Mouse (Mus musculus): ENCODE data around the gene Fcgr4. TPM values are rescaled to one million over a fixed set of nuclear protein-coding genes. Genes with fewer than 3 reads are reported as not detected.
"Not testable (repeated sequence)": the region's sequence is repeated elsewhere in the genome, so short reads cannot be mapped to it uniquely, and the experiment has no call there.

Gene Fcgr4
- polyA plus RNA-seq, 1 experiment from 2014 or later, result 1.5 TPM

DNA sequence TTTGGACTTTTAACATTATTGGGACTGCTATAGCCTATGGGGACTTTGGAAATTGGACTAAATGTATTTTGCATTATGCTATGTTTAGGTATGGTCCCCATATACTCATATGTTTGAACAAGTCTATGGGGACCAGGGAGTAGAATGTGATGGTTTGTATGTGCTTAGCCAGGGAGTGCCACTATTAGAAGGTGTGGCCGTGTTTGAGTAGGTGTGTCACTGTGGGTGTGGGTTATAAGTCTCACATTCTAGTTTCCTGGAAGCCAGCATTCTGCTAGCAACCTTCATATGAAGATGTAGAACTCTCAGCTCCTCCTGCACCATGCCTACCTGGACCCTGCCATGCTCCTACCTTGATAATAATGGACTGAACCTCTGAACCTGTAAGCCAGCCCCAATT, 37.0 kb upstream of the Fcgr4 start:
- H3K27me3 ChIP-seq (replicated peaks; ENCODE audit: control insufficient read depth, insufficient read depth, low read length); H3K4me1 ChIP-seq (replicated peaks; ENCODE audit: control insufficient read depth, insufficient read depth, low read length); DNase-seq (ENCODE audit: low spot score); H3K9ac ChIP-seq (ENCODE audit: low read depth, low read length); H3K27ac ChIP-seq (ENCODE audit: low read depth, low read length); H3K4me2 ChIP-seq; H3K4me3 ChIP-seq (ENCODE audit: low read depth, low read length); ATAC-seq (replicated peaks; ENCODE audit: low FRiP score); H3K9me3 ChIP-seq (ENCODE audit: control insufficient read depth, low read length); H3K36me3 ChIP-seq (ENCODE audit: control insufficient read depth, insufficient read depth, low read length): not testable (repeated sequence)
- WGBS, result 77% methylated on average over 1 of the region's 1 CpGs

DNA sequence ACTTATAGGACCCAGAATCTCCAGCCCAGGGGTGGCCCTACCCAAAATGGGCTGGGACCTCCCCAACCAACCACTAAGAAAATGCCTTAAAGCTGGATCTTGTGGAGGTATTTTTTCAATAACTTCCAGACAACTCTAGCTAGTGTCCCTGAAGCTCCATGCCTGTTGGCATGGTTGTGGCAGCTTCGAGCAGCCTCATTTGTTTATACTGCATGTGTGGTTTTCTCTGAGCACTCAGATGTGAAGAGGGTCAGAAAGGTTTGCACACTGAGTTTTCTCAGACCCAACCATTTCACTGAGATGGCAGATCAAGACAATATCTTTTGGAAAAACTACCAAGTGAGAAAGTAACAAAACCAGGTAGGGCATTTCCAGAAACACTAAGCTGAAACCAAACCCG, 36.4 kb upstream of the Fcgr4 start:
- Histone ChIP-seq H3K36me3 (ENCODE audit: control insufficient read depth, insufficient read depth, low read length) (no peaks in the 10 kb centered on the region), H3K27ac (ENCODE audit: low read depth, low read length) (no peak overlapping the region), H3K4me3 (ENCODE audit: low read depth, low read length) (no peak overlapping the region), H3K9me3 (ENCODE audit: control insufficient read depth, low read length) (no peaks in the 10 kb centered on the region), H3K9ac (ENCODE audit: low read depth, low read length) (no peak overlapping the region), H3K27me3 (replicated peaks; ENCODE audit: control insufficient read depth, insufficient read depth, low read length) (no peaks in the 10 kb centered on the region), H3K4me2 (no peak overlapping the region), H3K4me1 (replicated peaks; ENCODE audit: control insufficient read depth, insufficient read depth, low read length) (no peaks in the 10 kb centered on the region)
- no peak for DNase-seq (ENCODE audit: low spot score)
- ATAC-seq (replicated peaks; ENCODE audit: low FRiP score), result no peak
- WGBS, result 72% methylated on average over 2 of the region's 2 CpGs

DNA sequence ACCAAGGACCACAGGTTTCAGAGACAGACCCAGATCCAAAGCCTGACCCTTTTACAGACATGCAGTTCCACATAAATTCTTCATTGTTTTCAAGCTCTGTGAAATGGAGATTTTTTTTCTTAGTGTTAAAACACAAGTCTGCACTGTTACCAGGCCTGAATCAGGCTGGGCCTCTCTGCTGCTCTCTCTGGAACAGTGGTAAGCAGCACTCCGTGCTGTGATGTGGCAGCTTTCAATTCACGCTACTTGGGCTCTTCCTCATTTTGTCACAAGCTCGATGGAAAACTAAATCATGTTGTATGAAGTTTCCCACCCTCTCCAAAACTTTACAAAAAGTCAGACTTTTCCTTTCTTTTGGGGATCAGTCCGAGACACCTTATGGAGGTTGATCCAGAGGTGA, 35.7 kb upstream of the Fcgr4 start:
- H3K27me3 ChIP-seq (replicated peaks; ENCODE audit: control insufficient read depth, insufficient read depth, low read length), result no peaks in the 10 kb centered on the region
- H3K9ac ChIP-seq (ENCODE audit: low read depth, low read length), result no peak overlapping the region
- H3K36me3 ChIP-seq (ENCODE audit: control insufficient read depth, insufficient read depth, low read length), result no peaks in the 10 kb centered on the region
- H3K4me2 ChIP-seq, result no peak overlapping the region
- H3K4me3 ChIP-seq (ENCODE audit: low read depth, low read length), result no peak overlapping the region
- no peak for ATAC-seq (replicated peaks; ENCODE audit: low FRiP score)
- H3K4me1 ChIP-seq (replicated peaks; ENCODE audit: control insufficient read depth, insufficient read depth, low read length), result no peaks in the 10 kb centered on the region
- WGBS, result 59% methylated on average over 4 of the region's 4 CpGs
- no peak for DNase-seq (ENCODE audit: low spot score)
- H3K9me3 ChIP-seq (ENCODE audit: control insufficient read depth, low read length), result no peaks in the 10 kb centered on the region
- no peak overlapping the region for H3K27ac ChIP-seq (ENCODE audit: low read depth, low read length)

DNA sequence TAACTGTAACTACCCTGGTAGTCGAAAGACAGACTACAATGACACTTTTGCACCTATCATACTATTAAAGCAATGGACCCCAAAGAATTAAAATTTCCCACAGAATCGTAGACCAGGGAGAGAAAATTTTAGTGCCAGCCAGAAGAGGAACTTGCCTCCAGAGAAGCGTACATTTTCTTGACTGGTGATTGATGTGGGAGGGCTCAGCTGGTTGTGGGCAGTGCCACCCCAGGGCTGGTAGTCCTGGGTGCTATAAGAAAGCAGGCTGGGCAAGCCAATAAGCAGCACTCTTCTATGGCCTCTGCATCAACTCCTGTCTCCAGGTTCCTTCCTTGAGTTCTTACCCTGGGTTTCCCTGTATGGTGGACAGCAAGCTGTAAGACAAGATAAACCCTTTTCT, 33.6 kb upstream of the Fcgr4 start:
- H3K27me3 ChIP-seq (replicated peaks; ENCODE audit: control insufficient read depth, insufficient read depth, low read length), result no peaks in the 10 kb centered on the region
- no peaks in the 10 kb centered on the region for H3K9me3 ChIP-seq (ENCODE audit: control insufficient read depth, low read length)
- H3K4me3 ChIP-seq (ENCODE audit: low read depth, low read length), result no peak overlapping the region
- H3K27ac ChIP-seq (ENCODE audit: low read depth, low read length), result no peak overlapping the region
- WGBS, result 68% methylated on average over 3 of the region's 3 CpGs
- H3K4me1 ChIP-seq (replicated peaks; ENCODE audit: control insufficient read depth, insufficient read depth, low read length), result no peaks in the 10 kb centered on the region
- no peaks in the 10 kb centered on the region for H3K36me3 ChIP-seq (ENCODE audit: control insufficient read depth, insufficient read depth, low read length)
- no peak overlapping the region for H3K4me2 ChIP-seq
- no peak overlapping the region for H3K9ac ChIP-seq (ENCODE audit: low read depth, low read length)
- DNase-seq (ENCODE audit: low spot score) (no peak), ATAC-seq (replicated peaks; ENCODE audit: low FRiP score) (no peak)

GRCm38 (mm10) chr1:170985861-170986260, 32.9 kb upstream of the Fcgr4 start:
- no peaks in the 10 kb centered on the region for H3K36me3 ChIP-seq (ENCODE audit: control insufficient read depth, insufficient read depth, low read length)
- no peak overlapping the region for H3K9ac ChIP-seq (ENCODE audit: low read depth, low read length)
- no peaks in the 10 kb centered on the region for H3K27me3 ChIP-seq (replicated peaks; ENCODE audit: control insufficient read depth, insufficient read depth, low read length)
- H3K27ac ChIP-seq (ENCODE audit: low read depth, low read length), result no peak overlapping the region
- WGBS, result 80% methylated on average over 5 of the region's 5 CpGs
- no peak overlapping the region for H3K4me3 ChIP-seq (ENCODE audit: low read depth, low read length)
- no peak for DNase-seq (ENCODE audit: low spot score)
- no peaks in the 10 kb centered on the region for H3K9me3 ChIP-seq (ENCODE audit: control insufficient read depth, low read length)
- ATAC-seq (replicated peaks; ENCODE audit: low FRiP score), result no peak
- no peak overlapping the region for H3K4me2 ChIP-seq
- H3K4me1 ChIP-seq (replicated peaks; ENCODE audit: control insufficient read depth, insufficient read depth, low read length), result no peaks in the 10 kb centered on the region

DNA sequence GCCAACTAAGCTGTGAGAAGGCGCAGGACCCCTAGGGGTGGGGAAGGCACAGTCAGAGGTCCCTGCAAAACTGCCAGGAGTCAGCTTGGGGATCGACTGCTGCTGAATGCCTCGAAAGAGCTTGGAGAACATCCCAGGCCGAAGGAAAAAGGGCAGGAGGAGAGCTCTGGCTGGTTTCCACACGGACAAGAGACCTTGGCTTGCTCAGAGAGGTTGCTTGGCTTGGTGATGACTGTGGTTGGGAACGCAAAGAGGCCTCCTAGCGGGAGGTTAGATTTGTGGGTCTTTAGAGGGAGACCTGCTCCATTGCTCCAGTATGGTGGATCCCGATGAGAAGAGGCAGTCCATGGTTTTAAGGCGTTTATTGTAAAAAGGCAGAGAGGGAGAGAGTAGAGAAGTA, 29.1 kb upstream of the Fcgr4 start:
- H3K9me3 ChIP-seq (ENCODE audit: control insufficient read depth, low read length), result no peaks in the 10 kb centered on the region
- H3K36me3 ChIP-seq (ENCODE audit: control insufficient read depth, insufficient read depth, low read length), result no peaks in the 10 kb centered on the region
- no peak overlapping the region for H3K4me2 ChIP-seq
- no peaks in the 10 kb centered on the region for H3K27me3 ChIP-seq (replicated peaks; ENCODE audit: control insufficient read depth, insufficient read depth, low read length)
- H3K27ac ChIP-seq (ENCODE audit: low read depth, low read length), result no peak overlapping the region
- no peak for ATAC-seq (replicated peaks; ENCODE audit: low FRiP score)
- no peak for DNase-seq (ENCODE audit: low spot score)
- no peak overlapping the region for H3K9ac ChIP-seq (ENCODE audit: low read depth, low read length)
- no peak overlapping the region for H3K4me3 ChIP-seq (ENCODE audit: low read depth, low read length)
- WGBS, result 73% methylated on average over 9 of the region's 9 CpGs
- no peaks in the 10 kb centered on the region for H3K4me1 ChIP-seq (replicated peaks; ENCODE audit: control insufficient read depth, insufficient read depth, low read length)

- no peaks in the 10 kb centered on the region for H3K9me3 ChIP-seq (ENCODE audit: control insufficient read depth, low read length)
- WGBS, result 55% methylated on average over 5 of the region's 5 CpGs
- H3K4me2 ChIP-seq, result no peak overlapping the region
- no peaks in the 10 kb centered on the region for H3K36me3 ChIP-seq (ENCODE audit: control insufficient read depth, insufficient read depth, low read length)
- DNase-seq (ENCODE audit: low spot score) (no peak), ATAC-seq (replicated peaks; ENCODE audit: low FRiP score) (no peak)
- no peaks in the 10 kb centered on the region for H3K4me1 ChIP-seq (replicated peaks; ENCODE audit: control insufficient read depth, insufficient read depth, low read length)
- H3K27me3 ChIP-seq (replicated peaks; ENCODE audit: control insufficient read depth, insufficient read depth, low read length), result no peaks in the 10 kb centered on the region
- no peak overlapping the region for H3K9ac ChIP-seq (ENCODE audit: low read depth, low read length)
- no peak overlapping the region for H3K27ac ChIP-seq (ENCODE audit: low read depth, low read length)
- no peak overlapping the region for H3K4me3 ChIP-seq (ENCODE audit: low read depth, low read length)
These were observed 26.2 kb upstream of the Fcgr4 start for GRCm38 (mm10) chr1:170992550-170992949.

DNA sequence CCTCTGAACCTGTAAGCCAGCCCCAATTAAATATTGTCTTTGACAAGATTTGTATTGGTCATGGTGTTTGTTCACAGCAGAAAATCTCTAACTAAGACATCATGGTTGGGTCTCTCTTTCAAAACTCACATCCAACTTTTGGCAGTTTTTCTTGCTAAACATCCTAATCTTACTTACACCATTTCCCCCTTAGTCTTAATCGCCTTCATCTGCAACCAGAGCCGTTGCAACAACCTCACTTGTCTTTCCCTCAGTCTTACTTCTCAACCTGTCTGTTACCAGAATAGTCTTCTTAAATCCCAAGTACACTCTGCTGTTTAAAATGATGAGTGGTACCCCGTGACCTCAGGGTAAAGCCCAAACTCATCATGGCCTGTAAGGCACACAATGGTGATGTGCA, 22.7 kb upstream of the Fcgr4 start:
- 69% methylated on average over 3 of the region's 3 CpGs for WGBS
- H3K27me3 ChIP-seq (replicated peaks; ENCODE audit: control insufficient read depth, insufficient read depth, low read length), result no peaks in the 10 kb centered on the region; the same call in 1 of the 2 replicates
- no peaks in the 10 kb centered on the region for H3K9me3 ChIP-seq (ENCODE audit: control insufficient read depth, low read length)
- H3K27ac ChIP-seq (ENCODE audit: low read depth, low read length), result no peak overlapping the region
- H3K4me3 ChIP-seq (ENCODE audit: low read depth, low read length), result no peak overlapping the region
- DNase-seq (ENCODE audit: low spot score) (no peak), ATAC-seq (replicated peaks; ENCODE audit: low FRiP score) (no peak)
- no peak overlapping the region for H3K4me2 ChIP-seq
- no peaks in the 10 kb centered on the region for H3K36me3 ChIP-seq (ENCODE audit: control insufficient read depth, insufficient read depth, low read length)
- 0 out of 2 replicates have a peak, but pooled peaks cover 2% of the 10 kb centered on the region for H3K4me1 ChIP-seq (replicated peaks; ENCODE audit: control insufficient read depth, insufficient read depth, low read length)
- H3K9ac ChIP-seq (ENCODE audit: low read depth, low read length), result no peak overlapping the region

DNA sequence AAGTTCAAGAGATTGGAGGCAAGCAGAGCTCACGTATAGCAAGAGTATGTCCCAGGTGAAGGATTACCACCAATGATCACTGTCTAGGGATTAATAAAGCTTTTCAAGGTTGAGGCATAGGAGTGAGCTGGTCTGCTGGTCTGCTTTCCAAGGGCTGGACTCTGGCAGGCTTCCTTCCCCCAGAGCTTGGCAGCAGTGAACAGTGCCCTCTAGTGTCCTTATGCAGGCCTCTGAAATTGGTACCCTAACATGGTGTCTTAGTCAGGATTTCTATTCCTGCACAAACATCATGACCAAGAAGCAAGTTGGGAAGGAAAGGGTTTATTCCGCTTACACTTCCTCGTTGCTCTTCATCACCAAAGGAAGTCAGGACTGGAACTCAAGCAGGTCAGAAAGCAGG, 22.0 kb upstream of the Fcgr4 start:
- Histone ChIP-seq H3K4me2 (no peak overlapping the region), H3K9me3 (ENCODE audit: control insufficient read depth, low read length) (no peaks in the 10 kb centered on the region), H3K4me3 (ENCODE audit: low read depth, low read length) (no peak overlapping the region), H3K4me1 (replicated peaks; ENCODE audit: control insufficient read depth, insufficient read depth, low read length) (0 out of 2 replicates have a peak, but pooled peaks cover 2% of the 10 kb centered on the region), H3K27me3 (replicated peaks; ENCODE audit: control insufficient read depth, insufficient read depth, low read length) (no peaks in the 10 kb centered on the region; the same call in 1 of the 2 replicates), H3K36me3 (ENCODE audit: control insufficient read depth, insufficient read depth, low read length) (no peaks in the 10 kb centered on the region), H3K27ac (ENCODE audit: low read depth, low read length) (no peak overlapping the region), H3K9ac (ENCODE audit: low read depth, low read length) (no peak overlapping the region)
- 30% methylated on average over 3 of the region's 3 CpGs for WGBS
- 0 out of 2 replicates have a peak, but pooled peaks have one; percentile 49 for ATAC-seq (replicated peaks; ENCODE audit: low FRiP score)
- DNase-seq (ENCODE audit: low spot score), result no peak

All from liver, embryonic 11.5 days (tissue).